Mouse (Mus musculus): ENCODE results near the gene Fosb. TPM values are rescaled to one million over a fixed set of nuclear protein-coding genes. Genes with fewer than 3 reads are reported as not detected.
A peak's percentile ranks its signal among the peaks of the same experiment; 100 is the strongest.

Gene Fosb
- polyA plus RNA-seq, 1 experiment from 2014 or later = 0.07 TPM

DNA sequence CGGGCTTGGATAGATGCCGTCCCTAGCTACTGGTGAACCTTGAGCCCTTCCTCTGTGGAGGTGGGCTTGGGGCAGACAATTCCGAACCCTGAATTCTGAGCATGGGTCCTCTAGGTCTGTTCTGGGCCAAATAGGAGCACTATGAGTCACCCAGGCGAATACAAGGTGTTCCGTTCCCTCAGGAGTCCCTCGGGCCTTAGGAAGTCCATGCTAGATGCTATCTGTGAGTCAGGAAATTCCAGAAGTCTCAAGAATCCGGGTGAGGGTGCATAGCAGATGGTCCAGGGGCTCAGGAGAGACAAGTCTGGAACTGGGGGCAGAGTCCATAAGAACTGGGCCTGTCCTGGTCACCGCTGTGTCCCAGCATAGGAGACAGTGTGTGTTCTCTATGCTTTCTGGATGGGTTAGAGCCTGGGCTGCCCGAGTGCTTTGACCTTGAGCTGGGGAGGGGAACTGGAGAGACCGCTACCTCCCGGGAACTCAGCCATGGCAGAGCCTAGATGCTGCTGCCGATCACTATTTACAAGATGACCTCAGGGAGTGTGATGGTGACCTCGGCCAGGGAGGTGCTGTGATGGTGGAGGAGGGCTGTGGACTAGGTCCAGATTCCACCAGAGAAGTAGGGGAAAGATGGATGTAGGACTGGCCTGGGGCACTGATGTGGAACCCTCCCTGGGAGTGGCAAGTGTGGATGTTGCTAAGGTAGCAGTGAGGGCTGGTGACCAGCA is 39.5 kb upstream of the Fosb start:
- Histone ChIP-seq H3K4me2 (replicated peaks; ENCODE audit: low read depth, low read length) (no peak overlapping the region), H3K9ac (replicated peaks; ENCODE audit: low read depth, low read length) (no peak overlapping the region), H3K4me3 (ENCODE audit: low read depth, low read length) (no peak overlapping the region), H3K27me3 (ENCODE audit: control insufficient read depth, insufficient read depth, low read length) (no peaks in the 10 kb centered on the region), H3K36me3 (ENCODE audit: control insufficient read depth, insufficient read depth, low read length) (peaks cover 38% of the 10 kb centered on the region), H3K4me1 (ENCODE audit: control insufficient read depth, insufficient read depth, low read length) (peaks cover 10% of the 10 kb centered on the region), H3K27ac (ENCODE audit: low read length) (no peak overlapping the region), H3K9me3 (ENCODE audit: control insufficient read depth, low read depth, low read length) (no peaks in the 10 kb centered on the region)
- no peak for ATAC-seq (ENCODE audit: insufficient number of reproducible peaks, insufficient read depth, low FRiP score, low read depth)
- 85% methylated on average over 13 of the region's 13 CpGs for WGBS

GRCm38 (mm10) chr7:19344938-19345471 is 35.2 kb upstream of the Fosb start:
- Histone ChIP-seq H3K27me3 (ENCODE audit: control insufficient read depth, insufficient read depth, low read length) (no peaks in the 10 kb centered on the region), H3K9ac (replicated peaks; ENCODE audit: low read depth, low read length) (peak overlapping the region; percentile 34), H3K27ac (ENCODE audit: low read length) (peak overlapping the region; percentile 62; the same call in 1 of the 2 replicates), H3K9me3 (ENCODE audit: control insufficient read depth, low read depth, low read length) (no peaks in the 10 kb centered on the region), H3K4me3 (ENCODE audit: low read depth, low read length) (peak overlapping the region; percentile 47), H3K4me1 (ENCODE audit: control insufficient read depth, insufficient read depth, low read length) (peaks cover 25% of the 10 kb centered on the region), H3K4me2 (replicated peaks; ENCODE audit: low read depth, low read length) (peak overlapping the region; percentile 82), H3K36me3 (ENCODE audit: control insufficient read depth, insufficient read depth, low read length) (peaks cover 11% of the 10 kb centered on the region; the same call in 1 of the 2 replicates)
- ATAC-seq (ENCODE audit: insufficient number of reproducible peaks, insufficient read depth, low FRiP score, low read depth) = peak; percentile 94
- WGBS = under 1% methylated on average over 31 of the region's 31 CpGs

- H3K36me3 ChIP-seq (ENCODE audit: control insufficient read depth, insufficient read depth, low read length) = peaks cover 11% of the 10 kb centered on the region; the same call in 1 of the 2 replicates
- 27% methylated on average over 12 of the region's 12 CpGs for WGBS
- H3K9ac ChIP-seq (replicated peaks; ENCODE audit: low read depth, low read length) = peak within 1 kb of the TSS; percentile 34
- ATAC-seq (ENCODE audit: insufficient number of reproducible peaks, insufficient read depth, low FRiP score, low read depth) = no peak
- peak within 1 kb of the TSS; percentile 47 for H3K4me3 ChIP-seq (ENCODE audit: low read depth, low read length)
- peaks cover 25% of the 10 kb centered on the region for H3K4me1 ChIP-seq (ENCODE audit: control insufficient read depth, insufficient read depth, low read length)
- no peaks in the 10 kb centered on the region for H3K9me3 ChIP-seq (ENCODE audit: control insufficient read depth, low read depth, low read length)
- no peaks in the 10 kb centered on the region for H3K27me3 ChIP-seq (ENCODE audit: control insufficient read depth, insufficient read depth, low read length)
- peak within 1 kb of the TSS; percentile 62; the same call in 1 of the 2 replicates for H3K27ac ChIP-seq (ENCODE audit: low read length)
- peak within 1 kb of the TSS; percentile 82 for H3K4me2 ChIP-seq (replicated peaks; ENCODE audit: low read depth, low read length)
Measured at GRCm38 (mm10) chr7:19344237-19344847, 34.5 kb upstream of the Fosb start, which contains the start of gene Ercc1. Gene Ercc1 (plus strand): TSS chr7:19344778.

- Histone ChIP-seq H3K27ac (ENCODE audit: low read length) (no peak overlapping the region), H3K9me3 (ENCODE audit: control insufficient read depth, low read depth, low read length) (no peaks in the 10 kb centered on the region), H3K4me2 (replicated peaks; ENCODE audit: low read depth, low read length) (no peak overlapping the region; the same call in 1 of the 2 replicates), H3K27me3 (ENCODE audit: control insufficient read depth, insufficient read depth, low read length) (no peaks in the 10 kb centered on the region), H3K36me3 (ENCODE audit: control insufficient read depth, insufficient read depth, low read length) (peaks cover 4% of the 10 kb centered on the region; the same call in 1 of the 2 replicates), H3K4me3 (ENCODE audit: low read depth, low read length) (no peak overlapping the region), H3K4me1 (ENCODE audit: control insufficient read depth, insufficient read depth, low read length) (peaks cover 25% of the 10 kb centered on the region), H3K9ac (replicated peaks; ENCODE audit: low read depth, low read length) (no peak overlapping the region)
- ATAC-seq (ENCODE audit: insufficient number of reproducible peaks, insufficient read depth, low FRiP score, low read depth) = no peak
- under 1% methylated on average over 11 of the region's 11 CpGs for WGBS
Measured at GRCm38 (mm10) chr7:19343210-19343808, 33.5 kb upstream of the Fosb start.

DNA sequence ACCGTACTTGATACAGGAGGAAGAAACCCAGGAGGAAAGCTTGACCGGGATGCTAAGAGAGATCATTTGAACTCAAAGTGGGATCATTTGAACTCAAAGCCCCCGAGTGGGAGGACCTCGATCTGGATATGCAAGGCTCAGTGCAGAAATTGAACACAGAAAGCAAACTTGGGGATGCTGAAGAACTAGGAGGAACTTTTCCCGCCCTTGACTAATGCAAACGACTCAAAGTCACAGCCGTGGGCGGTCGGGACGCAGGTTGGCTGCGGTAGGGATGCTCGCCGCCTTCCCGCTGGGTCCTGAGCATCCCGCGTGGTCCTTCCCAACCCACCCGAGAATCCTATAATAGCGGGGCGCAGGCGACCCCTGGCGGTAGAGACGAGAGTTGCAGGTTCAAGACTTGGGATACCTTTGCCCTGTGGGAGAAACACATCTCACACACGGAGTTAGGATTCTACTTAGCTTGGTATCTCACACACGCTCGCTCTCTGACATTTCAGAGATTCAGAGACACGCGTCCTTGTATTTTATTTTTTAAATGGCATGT is 32.7 kb upstream of the Fosb start:
- Histone ChIP-seq H3K27ac (ENCODE audit: low read length) (peak overlapping the region; percentile 39; the same call in 1 of the 2 replicates), H3K4me3 (ENCODE audit: low read depth, low read length) (peak overlapping the region; percentile 46), H3K4me1 (ENCODE audit: control insufficient read depth, insufficient read depth, low read length) (peaks cover 25% of the 10 kb centered on the region), H3K4me2 (replicated peaks; ENCODE audit: low read depth, low read length) (peak overlapping the region; percentile 95), H3K9me3 (ENCODE audit: control insufficient read depth, low read depth, low read length) (no peaks in the 10 kb centered on the region), H3K36me3 (ENCODE audit: control insufficient read depth, insufficient read depth, low read length) (no peaks in the 10 kb centered on the region), H3K9ac (replicated peaks; ENCODE audit: low read depth, low read length) (peak overlapping the region; percentile 31; the same call in 1 of the 2 replicates), H3K27me3 (ENCODE audit: control insufficient read depth, insufficient read depth, low read length) (no peaks in the 10 kb centered on the region)
- 2% methylated on average over 27 of the region's 27 CpGs for WGBS
- ATAC-seq (ENCODE audit: insufficient number of reproducible peaks, insufficient read depth, low FRiP score, low read depth) = no peak

DNA sequence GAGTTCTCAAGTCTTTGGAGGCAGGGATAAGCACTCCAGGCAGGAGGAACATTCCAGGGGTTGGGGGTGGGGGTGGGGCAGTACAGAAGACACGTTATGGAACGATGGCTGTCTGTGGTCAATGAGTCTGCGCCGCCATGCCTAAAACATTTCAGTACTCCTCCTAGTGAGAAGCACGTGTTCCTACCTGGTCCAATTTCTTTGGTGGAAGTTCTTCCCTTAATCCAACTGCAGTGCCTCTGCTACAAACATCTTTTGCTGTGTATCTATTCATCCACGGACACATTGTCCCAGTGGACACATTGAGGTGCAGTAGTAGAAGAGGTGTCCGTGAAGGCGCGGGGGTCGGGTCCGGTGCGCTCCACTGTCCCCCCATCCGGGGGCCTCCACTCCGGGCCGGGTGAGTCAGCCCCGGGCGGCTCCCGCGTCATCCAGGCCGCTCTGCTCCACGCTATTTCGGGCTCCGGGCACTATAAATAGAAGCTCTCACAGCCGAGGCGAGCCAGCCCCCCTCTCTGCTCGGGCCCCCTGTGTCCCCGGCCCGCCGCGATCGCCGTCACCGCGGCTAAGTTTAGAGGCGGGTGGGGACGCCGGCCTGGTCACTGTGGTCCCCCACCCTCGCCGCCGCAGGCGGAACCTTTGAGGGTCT is 32.0 kb upstream of the Fosb start:
- peak overlapping the region; percentile 31; the same call in 1 of the 2 replicates for H3K9ac ChIP-seq (replicated peaks; ENCODE audit: low read depth, low read length)
- H3K27me3 ChIP-seq (ENCODE audit: control insufficient read depth, insufficient read depth, low read length) = no peaks in the 10 kb centered on the region
- no peaks in the 10 kb centered on the region for H3K36me3 ChIP-seq (ENCODE audit: control insufficient read depth, insufficient read depth, low read length)
- peak overlapping the region; percentile 95 for H3K4me2 ChIP-seq (replicated peaks; ENCODE audit: low read depth, low read length)
- H3K4me1 ChIP-seq (ENCODE audit: control insufficient read depth, insufficient read depth, low read length) = peaks cover 25% of the 10 kb centered on the region
- under 1% methylated on average over 41 of the region's 41 CpGs for WGBS
- H3K4me3 ChIP-seq (ENCODE audit: low read depth, low read length) = peak overlapping the region; percentile 46
- H3K9me3 ChIP-seq (ENCODE audit: control insufficient read depth, low read depth, low read length) = no peaks in the 10 kb centered on the region
- H3K27ac ChIP-seq (ENCODE audit: low read length) = peak overlapping the region; percentile 39; the same call in 1 of the 2 replicates
- ATAC-seq (ENCODE audit: insufficient number of reproducible peaks, insufficient read depth, low FRiP score, low read depth) = peak; percentile 2; the same call in 1 of the 2 replicates

DNA sequence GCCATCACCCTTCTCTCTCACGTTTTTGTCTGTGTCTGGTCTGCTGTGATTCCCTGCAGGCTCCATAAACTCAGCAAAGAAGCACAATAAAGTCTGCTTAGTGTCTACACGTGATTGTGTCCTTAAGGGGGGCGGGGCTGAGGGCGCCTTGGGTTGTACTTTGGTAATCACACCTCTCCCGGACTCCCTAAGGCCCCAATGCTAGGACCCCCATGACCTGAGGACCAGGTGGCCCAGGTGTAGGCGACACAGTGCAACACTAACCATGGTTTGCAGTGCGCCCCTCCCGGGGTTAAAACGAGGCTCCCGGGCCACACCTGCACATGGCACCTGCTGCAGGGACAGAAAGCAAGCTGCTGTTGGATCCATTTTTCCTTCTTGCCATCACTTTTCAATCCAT is 31.4 kb upstream of the Fosb start:
- ATAC-seq (ENCODE audit: insufficient number of reproducible peaks, insufficient read depth, low FRiP score, low read depth) = no peak
- H3K4me1 ChIP-seq (ENCODE audit: control insufficient read depth, insufficient read depth, low read length) = peaks cover 25% of the 10 kb centered on the region

More for the DNA sequence above, 31.4 kb upstream of the Fosb start:
- Histone ChIP-seq H3K27ac (ENCODE audit: low read length) (no peak overlapping the region), H3K9me3 (ENCODE audit: control insufficient read depth, low read depth, low read length) (no peaks in the 10 kb centered on the region), H3K4me3 (ENCODE audit: low read depth, low read length) (0 out of 2 replicates have a peak overlapping the region, but pooled peaks have one; percentile 46), H3K9ac (replicated peaks; ENCODE audit: low read depth, low read length) (no peak overlapping the region), H3K36me3 (ENCODE audit: control insufficient read depth, insufficient read depth, low read length) (no peaks in the 10 kb centered on the region), H3K27me3 (ENCODE audit: control insufficient read depth, insufficient read depth, low read length) (no peaks in the 10 kb centered on the region), H3K4me2 (replicated peaks; ENCODE audit: low read depth, low read length) (peak overlapping the region; percentile 95)
- WGBS = 16% methylated on average over 10 of the region's 10 CpGs

Data from stomach, embryonic 14.5 days (tissue).